Comparison of ENCODE assay signal across 25 mouse cellular contexts in the genomic region with DNA sequence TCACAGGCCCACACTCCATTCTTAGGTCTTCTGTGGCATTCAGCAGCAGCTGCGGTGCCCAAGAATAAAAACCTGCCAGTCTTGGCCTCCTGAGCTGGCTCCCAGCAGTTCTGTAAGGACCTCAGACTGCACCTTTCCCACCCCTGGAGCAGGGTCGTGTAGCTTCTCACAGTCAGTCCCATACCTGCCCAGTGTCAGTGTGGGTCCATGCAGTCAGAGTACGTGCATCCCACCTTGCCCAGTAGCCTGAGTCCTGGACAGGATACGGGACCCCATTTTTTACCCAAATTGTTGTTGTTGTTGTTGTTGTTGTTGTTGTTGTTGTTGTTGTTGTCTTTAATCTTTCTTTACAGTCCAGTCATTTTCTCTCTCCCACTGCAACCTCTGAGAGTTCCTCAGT.
"Had no signal": no experiment of that assay in that cellular context is flagged by ENCODE, and none has a peak within 500 bp of the region (broad histone marks: within the 10 kb centered on the region; RNA-seq: fewer than 3 reads in every experiment).

No protein-coding gene starts in this region.

- H3K4me2 ChIP-seq: heart, embryonic 11.5 days; heart, embryonic 13.5 days; heart, embryonic 15.5 days; hindbrain, embryonic 12.5 days; hindbrain, embryonic 14.5 days; kidney, embryonic 15.5 days; limb, embryonic 13.5 days; limb, embryonic 15.5 days had no signal

- H3K27ac ChIP-seq: heart, adult 2 months; heart, embryonic 13.5 days; heart, embryonic 15.5 days; hindbrain, embryonic 12.5 days; hindbrain, embryonic 14.5 days; hindbrain, postnatal 0 days; kidney, embryonic 15.5 days; limb, embryonic 13.5 days; limb, embryonic 15.5 days had no signal

- H3K9me3 ChIP-seq: heart, embryonic 13.5 days; heart, embryonic 15.5 days; hindbrain, embryonic 12.5 days; kidney, embryonic 15.5 days; limb, embryonic 13.5 days; limb, embryonic 15.5 days had no signal

- H3K4me1 ChIP-seq: heart, embryonic 13.5 days; heart, embryonic 15.5 days; hindbrain, embryonic 12.5 days; kidney, embryonic 15.5 days; limb, embryonic 13.5 days; limb, embryonic 15.5 days had no signal

- DNase-seq: forebrain, postnatal 0 days; gastrocnemius, postnatal 14 days; gastrocnemius, postnatal 36 days; heart, adult 11 months; heart, adult 2 months; heart, postnatal 14 days; heart, postnatal 36 days; kidney, adult 11 months; kidney, adult 2 months; kidney, adult 9 months; kidney, postnatal 10 days; kidney, postnatal 36 days; layer of hippocampus, adult 9-11 months; layer of hippocampus, postnatal 36 days; left cerebral cortex, postnatal 4 days had no signal

- ATAC-seq: forebrain, postnatal 0 days; hindbrain, postnatal 0 days; intestine, embryonic 16.5 days had no signal

- H3K9ac ChIP-seq: forebrain, postnatal 0 days; heart, embryonic 13.5 days; heart, embryonic 15.5 days; hindbrain, embryonic 12.5 days; hindbrain, embryonic 14.5 days; kidney, embryonic 15.5 days; limb, embryonic 13.5 days; limb, embryonic 15.5 days had no signal

- H3K4me3 ChIP-seq: heart, adult 2 months; heart, embryonic 13.5 days; heart, embryonic 15.5 days; hindbrain, embryonic 12.5 days; kidney, embryonic 15.5 days; limb, embryonic 13.5 days; limb, embryonic 15.5 days had no signal

- H3K27me3 ChIP-seq: heart, embryonic 13.5 days; heart, embryonic 15.5 days; hindbrain, embryonic 12.5 days; kidney, embryonic 15.5 days; limb, embryonic 13.5 days; limb, embryonic 15.5 days had no signal

- H3K36me3 ChIP-seq: heart, embryonic 13.5 days; heart, embryonic 15.5 days; hindbrain, embryonic 12.5 days; kidney, embryonic 15.5 days; limb, embryonic 13.5 days; limb, embryonic 15.5 days had no signal
